Mouse (Mus musculus): ENCODE measurements around the gene Tmem95. TPM values are rescaled to one million over a fixed set of nuclear protein-coding genes. Genes with fewer than 3 reads are reported as not detected.

Gene Tmem95
- polyA plus RNA-seq, 1 experiment from 2014 or later, result not detected

GRCm38 (mm10) chr11:69902972-69903371, 25.2 kb upstream of the Tmem95 start:
- WGBS, result 67% methylated on average over 13 of the region's 13 CpGs
- peak overlapping the region; percentile 98 for H3K4me2 ChIP-seq (replicated peaks; ENCODE audit: low read depth)
- no peak for ATAC-seq
- H3K9ac ChIP-seq (ENCODE audit: low read depth, low read length), result no peak overlapping the region
- no peaks in the 10 kb centered on the region for H3K4me1 ChIP-seq (replicated peaks; ENCODE audit: control insufficient read depth, insufficient read depth, low read length)
- no peak overlapping the region for H3K27ac ChIP-seq (ENCODE audit: low read depth, low read length)
- no peaks in the 10 kb centered on the region for H3K27me3 ChIP-seq (replicated peaks; ENCODE audit: control insufficient read depth, insufficient read depth, low read length)
- H3K36me3 ChIP-seq (ENCODE audit: control insufficient read depth, insufficient read depth), result peaks cover 41% of the 10 kb centered on the region
- no peak overlapping the region for H3K4me3 ChIP-seq (ENCODE audit: low read depth, low read length)
- TF ChIP-seq CTCF (IDR thresholded peaks at IDR 0.05; ENCODE audit: low read depth), result no peak
- no peaks in the 10 kb centered on the region for H3K9me3 ChIP-seq (ENCODE audit: control insufficient read depth)

DNA sequence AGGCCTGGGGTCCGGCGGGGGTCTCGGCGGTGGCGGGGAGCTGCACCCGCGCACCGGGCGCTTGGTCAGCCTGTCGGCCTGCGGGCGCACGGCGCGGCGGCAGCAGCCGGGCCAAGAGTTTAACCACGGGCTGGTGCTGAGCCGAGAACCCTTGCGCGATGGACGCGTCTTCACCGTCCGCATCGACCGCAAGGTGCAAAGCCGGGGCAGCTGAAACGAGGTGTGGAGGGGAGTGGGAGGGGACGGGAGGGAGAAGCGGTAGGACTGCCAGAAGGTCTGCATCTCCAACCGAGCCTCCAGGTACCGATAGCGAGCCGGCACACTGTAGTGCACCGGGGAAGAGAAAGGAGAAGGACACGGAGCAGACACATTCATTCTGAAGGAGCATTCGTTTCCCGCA, 24.2 kb upstream of the Tmem95 start:
- Histone ChIP-seq H3K4me2 (replicated peaks; ENCODE audit: low read depth) (peak overlapping the region; percentile 98), H3K4me3 (ENCODE audit: low read depth, low read length) (peak overlapping the region; percentile 75), H3K9ac (ENCODE audit: low read depth, low read length) (peak overlapping the region; percentile 65), H3K4me1 (replicated peaks; ENCODE audit: control insufficient read depth, insufficient read depth, low read length) (no peaks in the 10 kb centered on the region), H3K36me3 (ENCODE audit: control insufficient read depth, insufficient read depth) (peaks cover 31% of the 10 kb centered on the region), H3K9me3 (ENCODE audit: control insufficient read depth) (no peaks in the 10 kb centered on the region), H3K27me3 (replicated peaks; ENCODE audit: control insufficient read depth, insufficient read depth, low read length) (no peaks in the 10 kb centered on the region), H3K27ac (ENCODE audit: low read depth, low read length) (peak overlapping the region; percentile 89)
- ATAC-seq, result no peak; the same call in 1 of the 2 replicates
- TF ChIP-seq CTCF (IDR thresholded peaks at IDR 0.05; ENCODE audit: low read depth), result no peak
- WGBS, result under 1% methylated on average over 34 of the region's 39 CpGs

DNA sequence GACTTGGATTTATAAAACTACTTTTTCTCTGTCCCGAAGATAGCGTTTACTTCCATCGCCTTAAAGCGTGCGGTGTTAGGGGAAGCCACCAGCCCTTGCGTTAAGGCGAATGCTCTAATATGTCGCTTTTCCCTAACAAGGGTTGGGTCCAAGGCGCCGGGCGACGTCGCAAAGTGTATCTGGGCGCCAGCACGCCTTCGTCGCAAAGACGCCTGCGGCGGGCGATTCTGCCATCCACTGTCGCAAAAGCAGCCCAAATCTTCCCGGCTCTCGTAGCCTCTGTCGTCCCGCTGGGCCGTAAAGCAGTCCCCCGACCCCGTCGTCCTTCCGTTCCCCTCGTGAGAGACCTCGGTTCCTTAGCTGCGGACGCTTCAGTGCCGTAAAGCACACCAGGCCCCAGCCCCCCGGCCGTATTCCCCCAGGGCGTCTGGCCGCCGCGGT, 23.6 kb upstream of the Tmem95 start:
- peak overlapping the region; percentile 89 for H3K27ac ChIP-seq (ENCODE audit: low read depth, low read length)
- peaks cover 26% of the 10 kb centered on the region for H3K36me3 ChIP-seq (ENCODE audit: control insufficient read depth, insufficient read depth)
- no peaks in the 10 kb centered on the region for H3K4me1 ChIP-seq (replicated peaks; ENCODE audit: control insufficient read depth, insufficient read depth, low read length)
- TF ChIP-seq CTCF (IDR thresholded peaks at IDR 0.05; ENCODE audit: low read depth), result no peak
- peak; percentile 80 for ATAC-seq
- under 1% methylated on average over 42 of the region's 42 CpGs for WGBS
- H3K4me3 ChIP-seq (ENCODE audit: low read depth, low read length), result peak overlapping the region; percentile 75
- H3K9ac ChIP-seq (ENCODE audit: low read depth, low read length), result peak overlapping the region; percentile 65
- H3K4me2 ChIP-seq (replicated peaks; ENCODE audit: low read depth), result peak overlapping the region; percentile 98
- no peaks in the 10 kb centered on the region for H3K9me3 ChIP-seq (ENCODE audit: control insufficient read depth)
- no peaks in the 10 kb centered on the region for H3K27me3 ChIP-seq (replicated peaks; ENCODE audit: control insufficient read depth, insufficient read depth, low read length)

DNA sequence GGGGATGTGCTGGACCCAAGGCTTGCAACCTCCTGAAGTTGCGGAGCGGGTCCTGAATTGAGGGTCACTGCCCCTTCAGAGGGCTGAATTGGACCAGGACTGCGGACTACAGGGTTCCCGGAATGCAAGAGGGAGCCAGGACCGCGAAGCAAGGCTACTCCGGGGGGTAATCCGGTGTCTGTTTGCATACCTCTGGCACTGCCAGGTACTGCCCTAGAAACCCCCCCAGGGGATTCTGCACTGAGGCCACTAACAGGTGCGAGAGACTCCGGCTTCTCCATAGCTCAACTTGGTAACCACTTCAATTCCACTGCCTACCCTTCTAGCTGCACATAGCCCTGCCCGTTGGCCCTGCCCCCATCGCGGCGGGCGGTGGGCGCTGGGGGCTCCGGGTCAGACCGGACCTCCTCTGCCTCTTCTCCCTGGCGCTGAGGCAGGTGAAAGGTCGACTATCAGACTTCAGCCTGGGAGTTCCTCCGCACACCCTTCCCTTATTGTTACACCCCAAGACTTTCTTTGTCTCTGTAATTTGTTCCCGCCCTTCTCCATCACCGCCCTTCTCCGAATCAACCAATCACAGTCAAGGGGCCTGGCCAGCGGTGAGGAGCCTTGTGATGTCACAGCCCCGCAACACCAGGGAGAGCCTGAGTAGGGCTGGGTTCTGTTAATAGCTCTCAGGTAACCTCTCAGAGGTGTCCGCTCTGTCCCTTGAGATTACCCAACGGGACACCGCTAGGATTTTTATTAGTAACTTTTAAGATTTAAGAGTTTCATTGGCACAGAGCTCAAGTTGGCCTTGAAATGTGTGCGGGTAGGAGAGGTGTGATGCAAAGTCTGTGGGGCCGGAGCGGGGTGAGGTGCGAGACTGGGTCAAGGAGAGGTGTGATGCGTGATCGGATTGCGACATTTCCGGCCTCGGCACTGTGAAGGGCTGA, 22.9 kb upstream of the Tmem95 start, which contains the start of the genes 2810408A11Rik and Neurl4:
TSS of gene 2810408A11Rik (minus strand) at position 517 of the 935 bp plus-strand sequence.
TSS of gene Neurl4 (plus strand) at position 602 of the 935 bp plus-strand sequence.
- H3K9ac ChIP-seq (ENCODE audit: low read depth, low read length), result peak within 1 kb of the TSS; percentile 65
- H3K4me2 ChIP-seq (replicated peaks; ENCODE audit: low read depth), result peak within 1 kb of the TSS; percentile 98
- no peaks in the 10 kb centered on the region for H3K9me3 ChIP-seq (ENCODE audit: control insufficient read depth)
- ATAC-seq, result peak; percentile 93
- H3K27ac ChIP-seq (ENCODE audit: low read depth, low read length), result peak within 1 kb of the TSS; percentile 89
- TF ChIP-seq CTCF (IDR thresholded peaks at IDR 0.05; ENCODE audit: low read depth), result no peak
- H3K36me3 ChIP-seq (ENCODE audit: control insufficient read depth, insufficient read depth), result peaks cover 19% of the 10 kb centered on the region
- H3K4me1 ChIP-seq (replicated peaks; ENCODE audit: control insufficient read depth, insufficient read depth, low read length), result no peaks in the 10 kb centered on the region
- WGBS, result under 1% methylated on average over 38 of the region's 38 CpGs
- H3K27me3 ChIP-seq (replicated peaks; ENCODE audit: control insufficient read depth, insufficient read depth, low read length), result no peaks in the 10 kb centered on the region
- H3K4me3 ChIP-seq (ENCODE audit: low read depth, low read length), result peak within 1 kb of the TSS; percentile 75

DNA sequence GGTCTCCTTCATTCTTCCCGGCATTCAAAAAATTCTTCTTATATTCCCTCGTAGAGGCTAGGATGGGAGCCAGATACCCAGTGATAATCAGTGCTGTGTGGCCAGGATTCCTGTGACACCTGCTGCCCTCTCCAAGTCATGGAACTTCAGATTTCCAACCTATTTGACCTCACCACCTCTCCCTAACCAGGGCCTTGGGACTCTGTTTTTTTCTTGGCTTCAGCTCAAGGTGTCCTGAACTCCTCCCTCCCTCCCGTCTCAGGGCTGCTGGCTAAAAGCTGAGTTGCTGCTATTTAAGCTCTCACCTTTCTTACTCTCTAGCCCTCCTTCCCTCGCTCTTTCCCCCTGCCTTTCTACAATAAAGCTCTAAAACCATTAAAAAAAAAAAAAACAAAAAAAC, 22.1 kb upstream of the Tmem95 start:
- ATAC-seq, result no peak
- 27% methylated on average over 4 of the region's 4 CpGs for WGBS

DNA sequence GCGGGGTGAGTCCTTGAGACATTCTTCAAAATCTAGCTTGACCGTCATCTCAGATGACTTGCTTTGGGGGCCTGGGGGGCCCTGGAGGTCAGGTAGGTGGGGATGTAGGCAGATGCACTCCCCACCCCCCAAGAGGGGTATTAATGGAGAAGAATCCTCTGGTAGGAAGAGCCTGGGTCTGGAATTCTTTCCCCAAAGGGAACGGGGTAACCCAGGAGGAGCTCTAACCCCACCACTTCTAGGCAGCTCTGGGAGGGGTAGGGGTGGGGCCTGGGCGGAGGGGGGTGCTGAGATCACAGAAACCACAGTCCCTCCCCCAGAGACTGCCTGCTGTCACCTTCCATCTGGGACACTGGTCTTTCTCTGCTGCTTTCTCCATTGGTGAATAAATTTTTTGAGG, 17.5 kb upstream of the Tmem95 start, which contains the start of gene Acap1:
TSS of gene Acap1 (minus strand) at position 249 of the 400 bp plus-strand sequence.
- 70% methylated on average over 4 of the region's 4 CpGs for WGBS
- Histone ChIP-seq H3K9ac (ENCODE audit: low read depth, low read length) (no peak within 1 kb of the TSS), H3K36me3 (ENCODE audit: control insufficient read depth, insufficient read depth) (no peaks in the 10 kb centered on the region)

More for the DNA sequence above, 22.1 kb upstream of the Tmem95 start:
- Histone ChIP-seq H3K4me3 (ENCODE audit: low read depth, low read length) (peak overlapping the region; percentile 75), H3K4me2 (replicated peaks; ENCODE audit: low read depth) (peak overlapping the region; percentile 98), H3K36me3 (ENCODE audit: control insufficient read depth, insufficient read depth) (peaks cover 13% of the 10 kb centered on the region), H3K9ac (ENCODE audit: low read depth, low read length) (no peak overlapping the region), H3K4me1 (replicated peaks; ENCODE audit: control insufficient read depth, insufficient read depth, low read length) (no peaks in the 10 kb centered on the region), H3K27me3 (replicated peaks; ENCODE audit: control insufficient read depth, insufficient read depth, low read length) (no peaks in the 10 kb centered on the region), H3K27ac (ENCODE audit: low read depth, low read length) (no peak overlapping the region), H3K9me3 (ENCODE audit: control insufficient read depth) (no peaks in the 10 kb centered on the region)
- no peak for TF ChIP-seq CTCF (IDR thresholded peaks at IDR 0.05; ENCODE audit: low read depth)

More for the DNA sequence above, 17.5 kb upstream of the Tmem95 start, which contains the start of gene Acap1:
- Histone ChIP-seq H3K4me1 (replicated peaks; ENCODE audit: control insufficient read depth, insufficient read depth, low read length) (no peaks in the 10 kb centered on the region), H3K27me3 (replicated peaks; ENCODE audit: control insufficient read depth, insufficient read depth, low read length) (no peaks in the 10 kb centered on the region), H3K27ac (ENCODE audit: low read depth, low read length) (no peak within 1 kb of the TSS), H3K4me2 (replicated peaks; ENCODE audit: low read depth) (no peak within 1 kb of the TSS), H3K4me3 (ENCODE audit: low read depth, low read length) (no peak within 1 kb of the TSS), H3K9me3 (ENCODE audit: control insufficient read depth) (no peaks in the 10 kb centered on the region)
- ATAC-seq, result no peak
- TF ChIP-seq CTCF (IDR thresholded peaks at IDR 0.05; ENCODE audit: low read depth), result no peak

Measured in intestine, postnatal 0 days (tissue).